Mouse (Mus musculus): ENCODE results near the gene Pdlim4.
A peak's percentile ranks its signal among the peaks of the same experiment; 100 is the strongest.

The Pdlim4 gene

GRCm38 (mm10) chr11:54091726-54092125 is 22.9 kb upstream of the Pdlim4 start:
- no peak for DNase-seq (ENCODE audit: low spot score)

GRCm38 (mm10) chr11:54090091-54090879 is 21.5 kb upstream of the Pdlim4 start:
- DNase-seq (ENCODE audit: low spot score) = no peak

- peak; percentile 91 for DNase-seq (ENCODE audit: low spot score)
These were observed 20.1 kb upstream of the Pdlim4 start for GRCm38 (mm10) chr11:54088947-54089317.

GRCm38 (mm10) chr11:54088253-54088946 is 19.6 kb upstream of the Pdlim4 start:
- DNase-seq (ENCODE audit: low spot score) = no peak

- no peak for DNase-seq (ENCODE audit: low spot score)
These were observed 17.0 kb upstream of the Pdlim4 start for GRCm38 (mm10) chr11:54085816-54086215.

GRCm38 (mm10) chr11:54084976-54085375 is 16.2 kb upstream of the Pdlim4 start:
- DNase-seq (ENCODE audit: low spot score) = no peak

- no peak for DNase-seq (ENCODE audit: low spot score)
These were observed 13.9 kb upstream of the Pdlim4 start for GRCm38 (mm10) chr11:54082725-54083124.

- no peak for DNase-seq (ENCODE audit: low spot score)
These were observed 11.6 kb upstream of the Pdlim4 start for GRCm38 (mm10) chr11:54080435-54080834.

GRCm38 (mm10) chr11:54076101-54076500 is 7.3 kb upstream of the Pdlim4 start:
- no peak for DNase-seq (ENCODE audit: low spot score)

- no peak for DNase-seq (ENCODE audit: low spot score)
These were observed 6.5 kb upstream of the Pdlim4 start for GRCm38 (mm10) chr11:54075353-54075752.

GRCm38 (mm10) chr11:54073291-54073690 is 4.5 kb upstream of the Pdlim4 start:
- no peak for DNase-seq (ENCODE audit: low spot score)

GRCm38 (mm10) chr11:54071726-54072445 is 3.1 kb upstream of the Pdlim4 start:
- no peak for DNase-seq (ENCODE audit: low spot score)

GRCm38 (mm10) chr11:54067996-54068519 is 756 bp downstream of the Pdlim4 start:
- DNase-seq (ENCODE audit: low spot score) = no peak

- DNase-seq (ENCODE audit: low spot score) = peak; percentile 55
These were observed 1.4 kb downstream of the Pdlim4 start for GRCm38 (mm10) chr11:54067318-54067995.

GRCm38 (mm10) chr11:54066400-54066799 is 2.4 kb downstream of the Pdlim4 start:
- DNase-seq (ENCODE audit: low spot score) = no peak

- DNase-seq (ENCODE audit: low spot score) = no peak
These were observed 3.0 kb downstream of the Pdlim4 start for GRCm38 (mm10) chr11:54065915-54066178.

- no peak for DNase-seq (ENCODE audit: low spot score)
These were observed 3.5 kb downstream of the Pdlim4 start for GRCm38 (mm10) chr11:54065106-54065914.

- DNase-seq (ENCODE audit: low spot score) = no peak
These were observed 4.3 kb downstream of the Pdlim4 start for GRCm38 (mm10) chr11:54064412-54064978.

- no peak for DNase-seq (ENCODE audit: low spot score)
These were observed 5.4 kb downstream of the Pdlim4 start for GRCm38 (mm10) chr11:54063472-54063775.

- DNase-seq (ENCODE audit: low spot score) = no peak
These were observed 5.9 kb downstream of the Pdlim4 start for GRCm38 (mm10) chr11:54062753-54063471.
